Mouse (Mus musculus): Measurements from ENCODE around the gene Slc45a3. TPM values are rescaled to one million over a fixed set of nuclear protein-coding genes. Genes with fewer than 3 reads are reported as not detected.
A peak's percentile ranks its signal among the peaks of the same experiment; 100 is the strongest.

Gene Slc45a3
- polyA plus RNA-seq, 1 experiment: 1.7 TPM

GRCm38 (mm10) chr1:132012861-132013260 is 50.1 kb downstream of the Slc45a3 start:
- WGBS: 84% methylated on average over 8 of the region's 8 CpGs
- Histone ChIP-seq H3K4me1 (ENCODE audit: control insufficient read depth, insufficient read depth, low read length) (peaks cover 4% of the 10 kb centered on the region), H3K4me3 (replicated peaks; ENCODE audit: control insufficient read depth, low read depth, low read length) (no peak overlapping the region), H3K27ac (ENCODE audit: control insufficient read depth, insufficient read depth, low read depth, low read length, poor library complexity) (no peak overlapping the region)
- no peak for TF ChIP-seq CTCF (IDR thresholded peaks at IDR 0.05; ENCODE audit: control insufficient read depth, insufficient read depth, low read length)
- TF ChIP-seq POLR2A (IDR thresholded peaks at IDR 0.05; ENCODE audit: borderline replicate concordance, control insufficient read depth, low read depth, low read length): no peak

- no peak overlapping the region for H3K4me3 ChIP-seq (replicated peaks; ENCODE audit: control insufficient read depth, low read depth, low read length)
- TF ChIP-seq CTCF (IDR thresholded peaks at IDR 0.05; ENCODE audit: control insufficient read depth, insufficient read depth, low read length) (no peak; the same call in 1 of the 2 replicates), POLR2A (IDR thresholded peaks at IDR 0.05; ENCODE audit: borderline replicate concordance, control insufficient read depth, low read depth, low read length) (no peak)
- 97% methylated on average over 1 of the region's 1 CpGs for WGBS
- H3K27ac ChIP-seq (ENCODE audit: control insufficient read depth, insufficient read depth, low read depth, low read length, poor library complexity): no peak overlapping the region
- H3K4me1 ChIP-seq (ENCODE audit: control insufficient read depth, insufficient read depth, low read length): peaks cover 3% of the 10 kb centered on the region; the same call in 1 of the 2 replicates
Observed at GRCm38 (mm10) chr1:132014800-132015199, 52.0 kb downstream of the Slc45a3 start.

- Histone ChIP-seq H3K4me3 (replicated peaks; ENCODE audit: control insufficient read depth, low read depth, low read length) (no peak overlapping the region), H3K27ac (ENCODE audit: control insufficient read depth, insufficient read depth, low read depth, low read length, poor library complexity) (no peak overlapping the region), H3K4me1 (ENCODE audit: control insufficient read depth, insufficient read depth, low read length) (no peaks in the 10 kb centered on the region)
- 97% methylated on average over 1 of the region's 1 CpGs for WGBS
- no peak for TF ChIP-seq CTCF (IDR thresholded peaks at IDR 0.05; ENCODE audit: control insufficient read depth, insufficient read depth, low read length)
- TF ChIP-seq POLR2A (IDR thresholded peaks at IDR 0.05; ENCODE audit: borderline replicate concordance, control insufficient read depth, low read depth, low read length): no peak
Observed at GRCm38 (mm10) chr1:132016691-132017090, 53.9 kb downstream of the Slc45a3 start.

GRCm38 (mm10) chr1:132019876-132020275 is 57.1 kb downstream of the Slc45a3 start:
- H3K4me3 ChIP-seq (replicated peaks; ENCODE audit: control insufficient read depth, low read depth, low read length): no peak overlapping the region
- H3K27ac ChIP-seq (ENCODE audit: control insufficient read depth, insufficient read depth, low read depth, low read length, poor library complexity): no peak overlapping the region
- 91% methylated on average over 7 of the region's 7 CpGs for WGBS
- H3K4me1 ChIP-seq (ENCODE audit: control insufficient read depth, insufficient read depth, low read length): no peaks in the 10 kb centered on the region
- TF ChIP-seq POLR2A (IDR thresholded peaks at IDR 0.05; ENCODE audit: borderline replicate concordance, control insufficient read depth, low read depth, low read length) (no peak), CTCF (IDR thresholded peaks at IDR 0.05; ENCODE audit: control insufficient read depth, insufficient read depth, low read length) (no peak)

GRCm38 (mm10) chr1:132022107-132022506 is 59.3 kb downstream of the Slc45a3 start:
- Histone ChIP-seq H3K27ac (ENCODE audit: control insufficient read depth, insufficient read depth, low read depth, low read length, poor library complexity) (no peak overlapping the region), H3K4me3 (replicated peaks; ENCODE audit: control insufficient read depth, low read depth, low read length) (no peak overlapping the region), H3K4me1 (ENCODE audit: control insufficient read depth, insufficient read depth, low read length) (no peaks in the 10 kb centered on the region; the same call in 1 of the 2 replicates)
- 85% methylated on average over 3 of the region's 3 CpGs for WGBS
- no peak for TF ChIP-seq POLR2A (IDR thresholded peaks at IDR 0.05; ENCODE audit: borderline replicate concordance, control insufficient read depth, low read depth, low read length)
- no peak for TF ChIP-seq CTCF (IDR thresholded peaks at IDR 0.05; ENCODE audit: control insufficient read depth, insufficient read depth, low read length)

- no peak overlapping the region for H3K4me3 ChIP-seq (replicated peaks; ENCODE audit: control insufficient read depth, low read depth, low read length)
Observed at GRCm38 (mm10) chr1:132026925-132027646, 64.3 kb downstream of the Slc45a3 start.

GRCm38 (mm10) chr1:132027978-132028377 is 65.2 kb downstream of the Slc45a3 start:
- 91% methylated on average over 5 of the region's 5 CpGs for WGBS
- TF ChIP-seq CTCF (IDR thresholded peaks at IDR 0.05; ENCODE audit: control insufficient read depth, insufficient read depth, low read length): no peak
- no peak for TF ChIP-seq POLR2A (IDR thresholded peaks at IDR 0.05; ENCODE audit: borderline replicate concordance, control insufficient read depth, low read depth, low read length)
- H3K4me3 ChIP-seq (replicated peaks; ENCODE audit: control insufficient read depth, low read depth, low read length): no peak overlapping the region
- H3K27ac ChIP-seq (ENCODE audit: control insufficient read depth, insufficient read depth, low read depth, low read length, poor library complexity): no peak overlapping the region
- H3K4me1 ChIP-seq (ENCODE audit: control insufficient read depth, insufficient read depth, low read length): peaks cover 1% of the 10 kb centered on the region

More at GRCm38 (mm10) chr1:132026925-132027646, 64.3 kb downstream of the Slc45a3 start:
- peaks cover 1% of the 10 kb centered on the region for H3K4me1 ChIP-seq (ENCODE audit: control insufficient read depth, insufficient read depth, low read length)
- H3K27ac ChIP-seq (ENCODE audit: control insufficient read depth, insufficient read depth, low read depth, low read length, poor library complexity): peak overlapping the region; percentile 91
- TF ChIP-seq POLR2A (IDR thresholded peaks at IDR 0.05; ENCODE audit: borderline replicate concordance, control insufficient read depth, low read depth, low read length): no peak
- TF ChIP-seq CTCF (IDR thresholded peaks at IDR 0.05; ENCODE audit: control insufficient read depth, insufficient read depth, low read length): no peak
- WGBS: 68% methylated on average over 11 of the region's 11 CpGs

GRCm38 (mm10) chr1:132028413-132028812 is 65.6 kb downstream of the Slc45a3 start:
- Histone ChIP-seq H3K27ac (ENCODE audit: control insufficient read depth, insufficient read depth, low read depth, low read length, poor library complexity) (no peak overlapping the region), H3K4me1 (ENCODE audit: control insufficient read depth, insufficient read depth, low read length) (peaks cover 1% of the 10 kb centered on the region), H3K4me3 (replicated peaks; ENCODE audit: control insufficient read depth, low read depth, low read length) (no peak overlapping the region)
- 91% methylated on average over 9 of the region's 9 CpGs for WGBS
- TF ChIP-seq POLR2A (IDR thresholded peaks at IDR 0.05; ENCODE audit: borderline replicate concordance, control insufficient read depth, low read depth, low read length) (no peak), CTCF (IDR thresholded peaks at IDR 0.05; ENCODE audit: control insufficient read depth, insufficient read depth, low read length) (no peak)

Data from bone marrow, adult 2 months (tissue).